Mouse (Mus musculus): ENCODE data around the gene Wnk3. TPM values are rescaled to one million over a fixed set of nuclear protein-coding genes. Genes with fewer than 3 reads are reported as not detected.
"Not testable (repeated sequence)": the region's sequence is repeated elsewhere in the genome, so short reads cannot be mapped to it uniquely, and the experiment has no call there.

Wnk3 gene
- polyA plus RNA-seq (2016; fragmentation: Nextera tagmentation; extraction: Ambion mirVana), result 17.0 and 20.1 TPM in 2 replicates

- Histone ChIP-seq H3K27me3 (no peaks in the 10 kb centered on the region), H3K27ac (no peak within 1 kb of the TSS), H3K4me3 (replicated peaks) (no peak within 1 kb of the TSS), H3K9me3 (no peaks in the 10 kb centered on the region), H3K36me3 (replicated peaks) (no peaks in the 10 kb centered on the region), H3K4me1 (no peaks in the 10 kb centered on the region), H3K4me2 (no peak within 1 kb of the TSS), H3K9ac (no peak within 1 kb of the TSS)
- 94% methylated on average over 2 of the region's 2 CpGs for whole genome bisulfite sequencing
- ATAC-seq (ENCODE audit: low FRiP score), result no peak
Observed at GRCm38 (mm10) chrX:151197778-151198177, at the start of gene Wnk3. Gene Wnk3, plus strand, starts transcription at chrX:151198078.

- Histone ChIP-seq H3K36me3 (replicated peaks) (no peaks in the 10 kb centered on the region), H3K4me2 (no peak overlapping the region), H3K4me3 (replicated peaks) (no peak overlapping the region), H3K27me3 (no peaks in the 10 kb centered on the region), H3K27ac (no peak overlapping the region), H3K9me3 (no peaks in the 10 kb centered on the region), H3K4me1 (no peaks in the 10 kb centered on the region), H3K9ac (no peak overlapping the region)
- ATAC-seq (ENCODE audit: low FRiP score), result no peak
- 76% methylated on average over 6 of the region's 6 CpGs for WGBS
Observed at GRCm38 (mm10) chrX:151158414-151158813, 39.5 kb upstream of the Wnk3 start.

- peak overlapping the region; percentile 54 for H3K4me2 ChIP-seq
- WGBS, result 19% methylated on average over 25 of the region's 25 CpGs
- H3K4me3 ChIP-seq (replicated peaks), result peak overlapping the region; percentile 51
- ATAC-seq (ENCODE audit: low FRiP score), result peak; percentile 83
- no peaks in the 10 kb centered on the region for H3K36me3 ChIP-seq (replicated peaks)
- peak overlapping the region; percentile 57 for H3K9ac ChIP-seq
- H3K27ac ChIP-seq, result peak overlapping the region; percentile 89
- no peaks in the 10 kb centered on the region for H3K9me3 ChIP-seq
- no peaks in the 10 kb centered on the region for H3K27me3 ChIP-seq
- H3K4me1 ChIP-seq, result no peaks in the 10 kb centered on the region
Observed at GRCm38 (mm10) chrX:151168438-151169131, 29.3 kb upstream of the Wnk3 start.

GRCm38 (mm10) chrX:151169261-151169961, 28.5 kb upstream of the Wnk3 start:
- Histone ChIP-seq H3K27me3 (no peaks in the 10 kb centered on the region), H3K9ac (peak overlapping the region; percentile 57), H3K4me1 (no peaks in the 10 kb centered on the region), H3K36me3 (replicated peaks) (no peaks in the 10 kb centered on the region), H3K27ac (peak overlapping the region; percentile 89), H3K9me3 (no peaks in the 10 kb centered on the region), H3K4me3 (replicated peaks) (peak overlapping the region; percentile 51), H3K4me2 (peak overlapping the region; percentile 54)
- ATAC-seq (ENCODE audit: low FRiP score), result peak; percentile 92
- WGBS, result 16% methylated on average over 39 of the region's 58 CpGs

- not testable (repeated sequence) for H3K4me2 ChIP-seq; H3K4me3 ChIP-seq (replicated peaks); ATAC-seq (ENCODE audit: low FRiP score); H3K27ac ChIP-seq; H3K27me3 ChIP-seq; H3K9me3 ChIP-seq; H3K36me3 ChIP-seq (replicated peaks); H3K9ac ChIP-seq; H3K4me1 ChIP-seq
- WGBS, result 67% methylated on average over 3 of the region's 3 CpGs
Observed at GRCm38 (mm10) chrX:151173134-151173533, 24.7 kb upstream of the Wnk3 start.

- H3K4me1 ChIP-seq, result no peaks in the 10 kb centered on the region
- H3K4me3 ChIP-seq (replicated peaks), result no peak overlapping the region
- H3K9me3 ChIP-seq, result no peaks in the 10 kb centered on the region
- H3K27me3 ChIP-seq, result no peaks in the 10 kb centered on the region
- H3K9ac ChIP-seq, result no peak overlapping the region
- H3K36me3 ChIP-seq (replicated peaks), result 0 out of 2 replicates have a peak, but pooled peaks cover 4% of the 10 kb centered on the region
- H3K4me2 ChIP-seq, result no peak overlapping the region
- ATAC-seq (ENCODE audit: low FRiP score), result no peak
- H3K27ac ChIP-seq, result no peak overlapping the region
Observed at GRCm38 (mm10) chrX:151298329-151298728, 100.5 kb downstream of the Wnk3 start.

GRCm38 (mm10) chrX:151313732-151314131, 115.9 kb downstream of the Wnk3 start:
- H3K4me3 ChIP-seq (replicated peaks), result no peak overlapping the region
- no peak overlapping the region for H3K4me2 ChIP-seq
- WGBS, result 81% methylated on average over 4 of the region's 4 CpGs
- no peak for ATAC-seq (ENCODE audit: low FRiP score)
- no peaks in the 10 kb centered on the region for H3K36me3 ChIP-seq (replicated peaks)
- no peak overlapping the region for H3K9ac ChIP-seq
- H3K9me3 ChIP-seq, result no peaks in the 10 kb centered on the region
- H3K27me3 ChIP-seq, result 0 out of 2 replicates have a peak, but pooled peaks cover 9% of the 10 kb centered on the region
- no peak overlapping the region for H3K27ac ChIP-seq
- H3K4me1 ChIP-seq, result no peaks in the 10 kb centered on the region

GRCm38 (mm10) chrX:151333615-151334014, 135.7 kb downstream of the Wnk3 start:
- ATAC-seq (ENCODE audit: low FRiP score), result no peak
- Histone ChIP-seq H3K9me3 (no peaks in the 10 kb centered on the region), H3K36me3 (replicated peaks) (no peaks in the 10 kb centered on the region), H3K4me1 (no peaks in the 10 kb centered on the region), H3K4me2 (no peak overlapping the region), H3K9ac (no peak overlapping the region), H3K4me3 (replicated peaks) (no peak overlapping the region), H3K27me3 (peaks cover 12% of the 10 kb centered on the region; the same call in 1 of the 2 replicates), H3K27ac (no peak overlapping the region)
- WGBS, result 93% methylated on average over 2 of the region's 2 CpGs

GRCm38 (mm10) chrX:151337804-151338203, 139.9 kb downstream of the Wnk3 start:
- Histone ChIP-seq H3K9me3 (no peaks in the 10 kb centered on the region), H3K36me3 (replicated peaks) (no peaks in the 10 kb centered on the region), H3K4me3 (replicated peaks) (no peak overlapping the region), H3K4me1 (no peaks in the 10 kb centered on the region), H3K27ac (no peak overlapping the region), H3K9ac (no peak overlapping the region), H3K4me2 (no peak overlapping the region), H3K27me3 (peaks cover 17% of the 10 kb centered on the region; the same call in 1 of the 2 replicates)
- no peak for ATAC-seq (ENCODE audit: low FRiP score)
- WGBS, result 81% methylated on average over 4 of the region's 4 CpGs

- H3K4me1 ChIP-seq, result peaks cover 14% of the 10 kb centered on the region
- no peaks in the 10 kb centered on the region for H3K9me3 ChIP-seq
- peaks cover 16% of the 10 kb centered on the region for H3K27me3 ChIP-seq
- H3K36me3 ChIP-seq (replicated peaks), result no peaks in the 10 kb centered on the region
- H3K27ac ChIP-seq, result peak within 1 kb of the TSS; percentile 83
- H3K9ac ChIP-seq, result peak within 1 kb of the TSS; percentile 65
- 19% methylated on average over 41 of the region's 56 CpGs for WGBS
- H3K4me3 ChIP-seq (replicated peaks), result peak within 1 kb of the TSS; percentile 62
- peak within 1 kb of the TSS; percentile 66 for H3K4me2 ChIP-seq
- peak; percentile 94 for ATAC-seq (ENCODE audit: low FRiP score)
Observed at GRCm38 (mm10) chrX:151343761-151344500, 146.1 kb downstream of the Wnk3 start, which contains the start of gene Fam120c. Gene Fam120c, plus strand, starts transcription at chrX:151344175.

GRCm38 (mm10) chrX:151344501-151344984, 146.7 kb downstream of the Wnk3 start:
- 13% methylated on average over 26 of the region's 33 CpGs for WGBS

More at GRCm38 (mm10) chrX:151344501-151344984, 146.7 kb downstream of the Wnk3 start:
- H3K4me2 ChIP-seq, result peak overlapping the region; percentile 66
- H3K27ac ChIP-seq, result peak overlapping the region; percentile 83
- peak overlapping the region; percentile 62 for H3K4me3 ChIP-seq (replicated peaks)
- H3K36me3 ChIP-seq (replicated peaks), result no peaks in the 10 kb centered on the region
- H3K9ac ChIP-seq, result peak overlapping the region; percentile 65
- H3K9me3 ChIP-seq, result no peaks in the 10 kb centered on the region
- peaks cover 14% of the 10 kb centered on the region for H3K4me1 ChIP-seq
- ATAC-seq (ENCODE audit: low FRiP score), result peak; percentile 71
- peaks cover 16% of the 10 kb centered on the region for H3K27me3 ChIP-seq
